Mouse (Mus musculus) CD4-positive helper T cell, adult 2 months (primary cell): ENCODE measurements around the gene Aktip.

ENCODE experiments used
- DNase-seq: peaks from one replicate; pipeline ENCODE4 v3.0.0-alpha.2; 2012; ENCODE audit warnings: low read depth, missing footprints, low spot score

The Aktip gene

DNA sequence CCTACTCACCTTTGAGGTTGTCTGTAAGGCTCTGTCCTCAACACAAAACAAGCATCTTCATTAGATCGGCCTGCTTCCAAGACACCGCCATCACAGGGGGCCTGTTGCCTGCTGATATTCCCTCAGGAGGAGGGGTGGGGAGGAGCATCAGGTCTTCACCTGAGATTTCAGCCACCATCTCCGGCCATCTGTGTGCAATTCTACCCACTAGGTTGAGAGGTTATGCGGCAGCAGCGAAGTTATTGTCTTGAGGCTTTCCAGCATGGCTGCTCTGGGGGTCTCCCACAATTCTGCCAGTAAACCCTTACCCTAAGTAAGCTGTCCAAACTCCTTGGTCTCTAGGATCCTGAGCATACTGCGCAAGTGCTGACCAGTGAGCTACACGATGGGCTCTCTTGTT lies at the start of gene Aktip:
Aktip (minus strand) TSS at position 101 of the 400 bp plus-strand sequence.
- DNase-seq: no peak

DNA sequence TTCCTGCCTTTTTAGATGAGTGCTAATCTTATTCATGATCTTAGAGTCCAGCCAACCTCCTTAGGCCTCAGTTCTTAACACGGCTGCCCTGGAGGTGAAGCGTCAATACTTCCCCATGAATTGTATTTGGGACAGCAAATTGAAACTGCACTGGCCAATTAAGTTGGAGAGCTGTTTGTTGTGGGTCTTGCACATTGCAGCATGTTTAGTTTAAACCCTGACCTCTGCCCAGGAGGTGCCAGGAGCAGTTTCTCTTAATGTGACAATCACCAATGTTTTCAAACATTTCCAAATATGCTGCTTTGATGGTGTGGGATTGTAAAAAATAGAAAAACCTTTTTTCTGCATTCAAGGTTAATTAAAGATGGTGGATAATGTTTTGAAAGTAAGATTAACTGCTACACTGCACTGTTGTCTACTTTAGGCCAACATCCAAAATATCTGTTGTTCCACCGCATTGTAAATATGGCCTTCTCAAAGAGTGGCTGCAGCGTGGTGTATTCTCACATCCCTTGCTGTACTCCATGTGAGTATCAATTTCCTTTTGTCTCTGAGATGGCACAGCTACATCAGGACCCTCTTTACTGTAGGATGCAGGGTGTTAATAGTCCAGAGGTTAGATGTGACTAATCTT lies 46.2 kb upstream of the Aktip start:
- DNase-seq: no peak

DNA sequence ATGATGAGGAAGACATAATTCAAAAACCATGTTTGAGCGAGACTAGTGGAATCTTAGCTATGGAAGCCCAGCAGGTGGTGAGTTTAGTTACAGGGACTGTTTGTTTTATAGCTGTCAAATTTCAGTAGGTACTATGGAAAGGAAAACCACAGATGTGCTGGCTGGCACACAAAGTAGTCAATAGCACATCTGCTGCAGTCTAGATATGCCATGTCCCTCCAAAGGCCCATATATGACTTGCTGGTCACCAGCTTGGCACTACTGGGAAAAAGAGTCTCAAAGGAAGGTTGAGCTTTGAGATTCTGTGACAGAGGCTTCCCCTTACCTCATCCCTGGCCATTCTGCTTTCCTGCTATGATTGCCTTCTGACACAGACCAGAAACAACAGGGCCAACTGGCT lies 42.9 kb upstream of the Aktip start:
- DNase-seq: no peak

DNA sequence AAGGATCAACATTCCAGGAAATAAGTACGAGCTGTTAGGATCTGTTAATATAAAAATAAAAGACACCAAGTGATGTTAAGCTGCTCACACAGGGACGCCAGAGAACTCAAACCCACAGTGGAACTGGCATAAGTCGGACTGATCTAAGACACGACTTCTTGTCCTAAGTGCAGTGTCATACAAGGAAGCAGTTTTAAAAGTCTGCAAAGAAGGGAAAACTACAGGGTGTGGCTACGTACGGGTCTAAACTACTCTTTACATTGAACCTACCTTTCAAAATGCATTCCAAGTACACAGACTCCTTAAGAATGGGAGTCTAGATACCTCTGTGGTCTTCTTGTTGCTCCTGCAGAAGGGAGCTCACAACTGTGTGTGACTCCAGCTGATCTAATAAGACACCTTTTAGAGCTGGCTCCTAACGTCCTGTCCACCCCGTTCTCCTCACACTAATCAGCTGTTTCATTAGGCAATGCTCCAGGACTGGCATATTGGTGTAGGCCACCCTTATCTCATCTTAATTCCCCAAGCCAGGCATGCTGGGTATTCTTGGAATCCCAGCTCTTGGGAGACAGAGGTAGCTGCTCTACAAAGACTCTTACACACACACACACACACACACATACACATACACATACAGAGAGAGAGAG lies 42.2 kb upstream of the Aktip start:
- no peak for DNase-seq

DNA sequence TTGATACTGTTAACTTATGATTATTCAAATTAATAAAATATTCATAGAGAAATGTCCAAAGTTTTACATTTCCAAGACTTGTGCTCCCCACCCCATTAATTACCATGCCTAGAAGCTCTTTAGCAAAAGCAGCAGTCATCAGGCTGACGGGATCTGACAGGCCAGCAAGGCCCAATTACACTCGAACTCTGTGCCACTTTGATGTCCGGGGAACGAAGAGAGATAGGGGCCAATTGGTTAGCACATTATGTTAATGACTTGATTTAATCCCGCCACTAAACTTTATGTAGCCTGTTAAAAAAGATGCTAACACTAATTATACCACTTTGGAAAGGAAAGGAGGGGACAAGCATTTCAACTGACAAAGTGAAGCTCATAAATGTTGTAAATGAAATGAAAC lies 41.6 kb upstream of the Aktip start:
- DNase-seq: no peak

DNA sequence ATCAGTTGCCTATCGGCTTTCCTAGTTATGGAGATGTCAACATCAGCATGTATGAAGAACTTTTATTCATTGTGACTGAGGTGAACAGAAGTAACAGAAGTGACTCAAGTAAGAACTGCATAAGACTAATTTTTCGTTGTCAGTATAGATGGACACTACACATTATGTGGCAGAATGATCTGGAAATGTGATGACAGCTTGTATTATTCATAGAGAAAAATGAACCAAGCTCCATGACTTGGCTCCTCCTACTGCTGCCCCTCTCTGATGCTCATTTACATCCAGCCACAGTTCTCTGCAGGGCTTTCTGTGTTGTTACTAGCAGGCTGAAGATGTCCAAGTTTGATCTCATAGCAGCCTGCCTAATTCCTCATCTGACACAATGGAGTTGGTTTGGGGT lies 37.4 kb upstream of the Aktip start:
- no peak for DNase-seq

DNA sequence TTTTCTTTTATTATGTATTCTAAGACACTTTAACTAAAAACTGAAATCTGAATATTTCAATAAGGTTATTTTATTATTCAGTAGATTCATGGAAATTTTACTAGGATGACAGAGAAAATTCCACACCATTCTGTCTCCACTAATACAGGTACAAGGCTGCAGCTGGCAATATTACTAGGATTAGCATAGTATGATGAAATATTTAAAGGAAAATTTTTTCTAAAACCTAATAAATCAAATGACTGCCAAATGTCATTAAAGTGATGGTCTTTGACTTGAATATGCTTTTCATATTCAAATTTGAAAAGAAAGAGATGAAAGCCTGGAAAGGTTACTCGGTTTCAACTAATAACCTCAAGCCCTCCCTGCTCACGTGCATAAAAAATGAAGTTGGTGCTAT lies 34.3 kb upstream of the Aktip start:
- no peak for DNase-seq

DNA sequence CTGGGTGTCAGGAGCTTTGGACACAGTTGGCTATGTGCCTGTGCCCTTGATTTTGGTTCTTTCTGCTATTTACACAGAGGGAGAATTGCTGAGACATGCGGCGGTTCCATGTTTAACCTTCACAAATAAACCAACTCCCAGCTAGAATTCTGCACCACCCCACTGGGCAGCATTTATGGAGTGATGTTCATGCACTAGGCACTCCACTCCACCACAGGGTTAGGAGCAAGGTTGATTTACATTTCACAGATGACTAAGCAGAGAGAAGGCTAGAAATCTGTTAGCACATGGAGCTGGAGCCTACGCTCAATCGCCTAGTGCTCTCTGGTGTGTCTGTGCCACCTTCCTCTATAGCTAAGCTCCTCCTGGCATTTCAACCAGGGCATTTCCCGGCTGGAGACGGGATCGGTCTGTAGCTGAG lies 27.7 kb upstream of the Aktip start:
- no peak for DNase-seq

DNA sequence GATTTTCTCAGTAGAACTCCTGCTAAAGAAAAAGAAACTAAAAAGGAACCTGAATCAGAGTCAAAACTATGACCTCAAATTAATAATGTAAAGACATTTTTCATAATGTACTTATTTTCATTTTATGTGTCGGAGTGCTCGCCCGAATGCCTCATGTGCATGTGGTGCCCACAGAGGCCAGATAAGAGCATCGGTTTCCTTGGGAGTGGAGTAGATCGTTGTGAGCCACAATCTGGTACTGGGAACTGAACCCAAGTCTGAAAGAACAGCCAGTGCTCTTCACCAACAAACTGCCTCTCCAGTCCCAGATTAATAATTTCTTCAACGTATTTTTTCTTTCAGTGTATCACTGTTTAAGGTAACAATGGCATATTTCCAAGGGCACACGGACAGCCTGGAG lies 24.5 kb upstream of the Aktip start:
- DNase-seq: no peak

DNA sequence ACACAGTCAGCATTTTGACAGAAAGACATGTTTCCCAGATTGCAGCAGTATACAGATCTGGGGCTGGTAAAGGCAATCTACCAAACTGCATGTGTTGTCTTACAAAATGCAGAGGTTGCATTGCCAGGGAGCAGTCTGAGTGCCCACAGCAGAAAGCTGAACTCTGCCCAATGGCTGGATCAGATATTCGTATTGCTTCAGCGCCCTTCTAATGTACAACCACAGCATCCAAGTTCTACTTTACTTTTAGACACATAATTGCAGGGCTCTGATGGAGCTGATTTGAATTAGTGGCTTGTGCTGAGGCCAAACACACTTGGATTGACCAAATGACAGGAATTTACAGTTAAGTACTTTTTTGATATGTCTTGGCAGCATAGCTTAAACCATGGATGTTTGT lies 22.1 kb upstream of the Aktip start:
- no peak for DNase-seq

DNA sequence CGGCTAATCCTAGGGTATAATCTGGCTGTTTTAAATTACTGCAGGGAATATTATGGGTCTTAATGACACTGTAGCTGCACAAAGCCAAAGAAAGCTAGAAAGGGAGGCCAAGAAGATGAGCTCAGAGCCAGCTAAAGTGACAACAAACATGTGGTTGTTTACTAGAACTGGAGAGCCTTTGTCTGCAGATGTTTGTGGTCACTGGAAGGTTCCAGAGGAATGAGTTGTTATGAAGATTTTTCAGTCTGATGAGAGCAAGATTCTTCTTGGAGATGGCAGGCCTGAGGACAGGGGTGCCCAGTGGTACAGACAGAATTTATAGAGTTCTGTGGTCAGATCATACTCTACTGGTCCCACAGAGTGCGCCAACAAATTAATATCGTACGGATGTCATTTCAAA lies 18.5 kb upstream of the Aktip start:
- no peak for DNase-seq

DNA sequence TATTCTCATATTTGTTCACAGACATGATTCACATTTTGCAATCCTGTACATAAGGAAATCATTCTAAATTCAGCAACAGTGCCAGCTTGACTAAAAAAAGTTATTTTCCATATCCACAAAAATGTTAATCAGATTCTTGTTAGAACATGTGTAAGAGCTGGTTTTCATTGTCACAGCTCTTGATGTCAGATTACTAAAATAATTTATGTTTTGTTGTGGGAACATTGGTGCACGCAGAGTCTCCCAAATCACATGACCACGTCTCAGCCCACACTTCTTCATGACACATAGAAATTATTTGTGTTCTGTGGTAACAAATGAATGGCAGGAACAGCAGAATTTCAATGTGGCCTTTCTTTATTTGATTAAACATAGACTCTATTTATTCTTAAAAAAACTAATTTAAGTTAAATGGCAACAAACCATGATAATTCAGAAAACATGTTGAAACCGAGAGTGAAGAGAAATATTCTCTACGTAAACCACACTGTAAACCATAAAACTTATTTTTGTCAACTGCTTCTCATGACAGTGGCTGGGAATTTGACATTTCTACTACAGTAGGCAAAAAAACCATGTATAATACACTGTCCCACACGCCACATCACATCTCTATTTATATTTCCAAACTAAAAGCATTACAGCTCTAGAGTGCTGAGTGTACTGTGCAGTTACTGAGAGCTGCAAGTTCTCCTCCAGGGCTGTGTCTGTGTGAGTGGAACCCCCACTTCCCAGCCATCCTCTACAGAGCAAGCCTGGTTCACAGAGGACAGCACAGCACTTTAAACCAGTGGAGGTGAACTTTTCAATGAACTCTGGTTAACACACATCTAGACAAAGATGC lies 17.5 kb upstream of the Aktip start:
- DNase-seq: no peak

DNA sequence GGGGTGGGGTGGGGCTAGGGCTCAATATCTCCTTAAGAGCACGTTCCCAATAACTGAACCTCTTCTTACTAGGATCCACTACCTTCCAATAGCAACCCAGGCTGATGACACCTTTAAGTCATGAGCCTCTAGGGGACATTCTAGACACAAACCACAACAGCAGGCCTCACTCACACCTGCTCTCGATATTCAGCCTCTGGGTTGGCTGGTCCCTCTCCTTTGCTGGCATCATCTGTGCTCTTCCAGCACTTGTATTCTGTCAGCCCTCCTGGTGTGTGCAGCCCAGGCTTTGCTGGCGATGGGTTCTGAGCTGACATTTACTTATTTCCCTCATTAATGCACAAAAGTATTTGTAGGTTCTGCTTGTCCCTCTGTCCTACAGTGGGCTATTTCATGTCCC lies 14.5 kb upstream of the Aktip start:
- DNase-seq: no peak

DNA sequence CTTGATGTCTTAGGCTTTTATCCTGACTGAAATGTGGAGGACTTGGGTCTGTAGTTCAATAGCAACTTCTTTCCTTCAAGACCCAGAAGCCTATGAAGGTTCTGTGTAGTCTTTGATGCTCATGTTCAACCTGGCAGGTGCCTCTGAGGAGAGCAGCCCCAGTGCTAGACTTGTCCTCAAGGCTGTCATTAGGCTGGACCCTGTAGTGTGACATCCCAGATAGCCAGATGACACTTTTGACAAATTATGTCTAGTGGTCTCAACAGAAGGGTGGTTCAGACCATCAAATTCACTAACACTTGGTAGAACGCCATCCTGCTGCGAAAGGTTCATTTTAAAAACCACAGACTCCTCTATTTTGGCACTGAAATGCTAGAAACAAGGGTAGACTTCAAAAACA lies 13.2 kb upstream of the Aktip start:
- no peak for DNase-seq

DNA sequence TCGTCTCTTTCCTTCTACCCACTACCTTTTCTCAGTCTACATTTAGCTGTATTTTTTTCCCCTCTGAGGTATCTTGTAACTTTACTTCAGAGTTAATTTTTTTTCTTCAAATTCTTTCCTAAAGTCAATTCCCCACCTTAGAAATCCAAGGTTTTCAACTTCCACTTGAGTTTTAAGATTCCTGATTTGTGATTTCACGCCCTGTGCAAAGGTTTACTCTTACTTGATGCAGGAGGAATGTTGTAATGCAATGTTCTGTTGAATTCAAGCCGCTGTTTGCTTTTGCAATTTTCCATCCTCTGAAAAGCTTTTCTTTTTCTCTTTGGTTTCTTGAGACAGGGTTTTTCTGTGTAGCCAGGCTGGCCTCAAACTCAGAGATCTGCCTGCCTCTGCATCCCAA lies 9.9 kb upstream of the Aktip start:
- DNase-seq: no peak

DNA sequence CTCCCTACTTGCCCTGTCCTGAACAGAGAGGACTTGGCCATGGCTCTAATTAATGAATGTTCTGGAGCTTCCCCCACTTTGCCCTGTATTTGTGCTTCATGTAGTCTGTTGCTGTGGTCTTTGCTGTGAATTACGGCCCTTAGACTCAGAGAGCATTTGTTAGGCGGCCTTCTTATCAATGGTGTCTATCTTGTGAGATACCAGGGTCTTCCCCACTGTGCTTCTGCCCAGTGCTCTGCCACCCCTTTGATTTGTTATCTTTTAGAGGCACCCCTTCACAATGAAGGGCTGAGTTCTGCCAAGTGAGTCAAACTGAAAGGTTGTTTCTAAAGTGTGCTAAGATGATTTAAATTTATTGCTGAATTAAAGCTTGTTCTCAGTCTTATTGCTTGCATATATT lies 7.9 kb upstream of the Aktip start:
- DNase-seq: no peak

DNA sequence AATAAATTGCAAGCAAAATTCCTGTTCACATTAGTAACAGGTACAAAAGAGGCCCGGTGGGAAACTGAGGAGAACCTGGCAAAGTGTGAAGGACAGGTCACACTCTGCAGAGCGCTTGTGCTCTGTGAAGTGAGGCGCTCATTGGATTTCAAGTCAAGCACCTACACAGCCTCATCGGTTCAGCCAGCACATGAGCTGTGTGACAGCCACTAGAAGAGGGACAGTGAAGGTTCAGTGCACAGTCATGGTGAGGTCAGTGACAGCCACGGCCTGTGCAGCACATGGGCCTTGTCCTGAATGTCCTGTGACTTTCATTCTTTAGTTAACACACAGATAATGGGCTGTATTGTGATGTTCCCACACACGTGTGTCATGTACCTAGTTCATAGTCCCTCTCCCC lies 6.1 kb upstream of the Aktip start:
- no peak for DNase-seq

DNA sequence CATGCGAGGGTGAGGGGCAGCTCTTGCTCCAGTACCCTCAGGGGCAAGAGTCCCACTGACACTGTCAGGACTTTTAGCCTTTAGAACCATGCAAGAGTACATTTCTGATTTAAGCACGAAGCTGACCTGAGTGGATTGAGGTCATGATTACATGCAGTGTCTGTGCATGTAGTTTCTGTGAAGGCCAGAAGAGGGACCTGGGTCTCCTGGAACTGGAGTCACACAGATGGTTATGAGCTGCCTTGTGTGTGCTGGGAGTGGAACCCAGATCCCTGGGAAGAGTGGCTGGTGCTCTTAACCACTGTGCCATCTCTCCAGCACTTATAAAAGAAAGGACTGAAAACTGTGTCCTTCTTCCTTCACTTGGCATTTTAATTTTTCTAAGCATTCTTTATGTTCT lies 1.4 kb upstream of the Aktip start:
- no peak for DNase-seq

DNA sequence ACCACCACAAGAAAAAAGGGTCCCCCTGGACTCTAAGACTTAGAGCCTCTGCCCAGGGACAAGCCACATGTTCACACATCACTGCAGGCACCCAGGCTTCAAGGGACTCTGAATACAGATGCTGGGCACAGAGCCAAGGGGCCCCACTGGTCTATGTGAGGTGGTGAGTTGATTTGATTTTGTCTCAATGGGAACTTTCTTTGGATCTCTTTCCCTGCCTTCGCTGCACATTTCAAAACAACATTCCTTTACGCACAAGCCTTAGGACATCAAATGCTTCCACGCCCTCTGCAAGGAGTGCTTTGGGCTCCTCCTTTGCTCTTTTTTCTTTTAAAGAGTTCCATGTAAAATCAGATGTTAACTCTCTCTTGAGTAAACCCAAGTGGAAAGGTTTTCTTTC lies 1.7 kb downstream of the Aktip start:
- no peak for DNase-seq

DNA sequence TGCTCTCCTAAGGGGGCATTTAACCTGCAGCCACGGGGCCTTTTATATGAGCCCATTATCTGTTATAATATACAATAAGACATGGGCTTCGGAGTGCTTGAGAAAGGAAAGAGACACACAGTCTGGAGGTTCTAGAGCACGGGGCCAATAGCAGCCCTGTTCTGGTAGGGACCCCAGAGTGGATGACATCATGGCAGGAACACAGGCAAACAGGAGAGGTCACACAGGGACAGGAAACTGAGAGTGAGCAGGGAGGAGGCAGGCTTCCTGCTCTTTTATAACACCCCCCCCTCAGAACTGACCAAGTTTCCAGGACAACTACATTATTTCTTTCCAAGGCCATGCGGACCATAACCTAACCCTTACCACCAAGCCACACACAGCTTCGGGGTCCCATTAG lies 2.5 kb downstream of the Aktip start:
- DNase-seq: no peak

DNA sequence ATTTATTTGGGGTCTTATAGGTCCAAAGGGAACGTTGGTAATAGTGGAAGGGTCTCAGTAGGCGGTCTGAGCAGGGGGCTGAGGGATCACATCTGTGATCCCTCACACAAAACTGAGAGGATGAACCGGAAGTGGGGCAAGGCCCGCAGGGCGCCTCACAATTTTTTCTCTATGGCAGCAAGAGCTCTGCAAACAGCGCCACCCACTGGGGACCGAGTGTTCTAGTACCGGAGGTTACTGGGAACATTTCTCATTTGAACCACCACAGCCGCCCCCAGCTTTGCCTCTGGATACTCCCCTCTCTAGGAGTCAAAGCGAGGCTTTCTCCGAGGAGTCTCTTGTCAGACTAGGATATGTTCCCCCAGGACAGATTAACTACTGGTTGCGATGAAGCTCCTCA lies 3.1 kb downstream of the Aktip start:
- DNase-seq: no peak

DNA sequence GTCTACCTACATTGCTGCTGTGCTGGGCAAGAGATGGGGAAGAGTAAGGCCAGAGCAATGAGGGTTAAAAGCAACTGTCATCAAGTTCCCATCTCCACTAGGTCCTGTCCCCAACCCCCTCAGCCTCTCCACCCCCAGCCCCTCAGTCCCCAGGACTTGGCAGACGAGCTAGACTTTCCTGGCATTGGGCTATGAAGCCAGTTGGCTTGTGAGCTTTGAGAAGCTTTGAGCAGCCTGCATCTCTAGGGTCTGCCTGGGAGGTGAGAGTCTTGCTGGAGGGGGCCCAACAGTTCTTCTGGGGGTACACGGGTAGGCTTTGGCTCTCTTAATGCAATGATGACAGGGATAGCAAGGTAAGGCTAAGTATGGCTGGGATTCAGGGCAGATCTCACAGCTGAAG lies 5.7 kb downstream of the Aktip start:
- no peak for DNase-seq

DNA sequence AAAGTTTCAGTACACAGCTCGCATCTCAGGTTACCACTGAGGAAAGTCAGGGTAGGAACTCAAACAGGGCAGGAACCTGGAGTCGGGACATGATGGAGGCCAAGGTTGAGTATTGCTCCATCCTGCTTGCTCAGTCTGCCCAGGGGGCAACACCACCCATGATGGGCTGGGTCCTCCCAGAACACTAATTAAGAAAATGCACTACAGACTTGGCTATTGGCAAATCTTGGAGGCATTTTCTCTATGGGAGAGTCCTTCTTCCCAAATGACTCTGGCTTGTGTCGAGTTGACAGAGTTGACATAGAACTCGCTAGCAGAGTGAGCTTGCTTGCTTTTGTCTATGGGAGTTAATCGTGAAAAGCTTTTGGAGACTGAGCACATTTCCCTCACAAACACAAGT lies 6.8 kb downstream of the Aktip start:
- no peak for DNase-seq
